Mouse (Mus musculus) heart, embryonic 11.5 days (tissue): ENCODE measurements at regions not wholly inside any gene's neighbourhood (a gene's known extent, or its start where the extent isn't known, plus 50 kb on each side); places are given as distances from the start of the nearest gene placed in this dataset.

Experiments used
- ATAC-seq: fragments of 200-750 bp; cut with Nextera tagmentation; replicated peaks from 2 replicates; pipeline ENCODE4 v1.8.0; 2017; ENCODE audit warnings: moderate library complexity; ENCODE audit not compliant: insufficient number of reproducible peaks, low FRiP score, low TSS enrichment
- H3K27ac ChIP-seq: fragments of 300-500 bp; sonication (generic); 2 replicates; pipeline ENCODE4 v1.5.1; 2014; ENCODE audit warnings: mild to moderate bottlenecking, low read depth, low read length
- H3K27me3 ChIP-seq: fragments of 300-500 bp; sonication (generic); 2 replicates; pipeline ENCODE4 v1.6.1; 2014; ENCODE audit warnings: mild to moderate bottlenecking, low read length, mixed read lengths; ENCODE audit not compliant: control insufficient read depth, insufficient read depth
- H3K36me3 ChIP-seq: fragments of 300-500 bp; sonication (generic); 2 replicates; pipeline ENCODE4 v1.6.1; 2014; ENCODE audit warnings: mild to moderate bottlenecking, low read length, moderate library complexity, mixed read lengths; ENCODE audit not compliant: control insufficient read depth, insufficient read depth
- H3K4me1 ChIP-seq: fragments of 300-500 bp; sonication (generic); 2 replicates; pipeline ENCODE4 v1.6.1; 2014; ENCODE audit warnings: low read length; ENCODE audit not compliant: control insufficient read depth, insufficient read depth
- H3K4me2 ChIP-seq: fragments of 300-500 bp; sonication (generic); 2 replicates; pipeline ENCODE4 v1.6.1; 2014; ENCODE audit warnings: mild to moderate bottlenecking, moderate library complexity
- H3K4me3 ChIP-seq: fragments of 300-500 bp; sonication (generic); 2 replicates; pipeline ENCODE4 v1.5.1; 2014; ENCODE audit warnings: low read depth, low read length
- H3K9ac ChIP-seq: fragments of 300-500 bp; sonication (generic); 2 replicates; pipeline ENCODE4 v1.6.1; 2014; ENCODE audit warnings: mild to moderate bottlenecking, low read depth, low read length, moderate library complexity
- H3K9me3 ChIP-seq: fragments of 300-500 bp; sonication (generic); replicated peaks from 2 replicates; pipeline ENCODE4 v1.6.1; 2016; ENCODE audit warnings: low read length; ENCODE audit not compliant: control insufficient read depth
- WGBS: fragments of 180-500 bp; shearing (Covaris S2); extraction: QIAGEN DNeasy Blood & Tissue Kit; methylation state at CpG from one replicate; pipeline ENCODE4 v1.1.7; 2014; ENCODE audit not compliant: insufficient replicate concordance; 5-methylcytosine and 5-hydroxymethylcytosine counted together

DNA sequence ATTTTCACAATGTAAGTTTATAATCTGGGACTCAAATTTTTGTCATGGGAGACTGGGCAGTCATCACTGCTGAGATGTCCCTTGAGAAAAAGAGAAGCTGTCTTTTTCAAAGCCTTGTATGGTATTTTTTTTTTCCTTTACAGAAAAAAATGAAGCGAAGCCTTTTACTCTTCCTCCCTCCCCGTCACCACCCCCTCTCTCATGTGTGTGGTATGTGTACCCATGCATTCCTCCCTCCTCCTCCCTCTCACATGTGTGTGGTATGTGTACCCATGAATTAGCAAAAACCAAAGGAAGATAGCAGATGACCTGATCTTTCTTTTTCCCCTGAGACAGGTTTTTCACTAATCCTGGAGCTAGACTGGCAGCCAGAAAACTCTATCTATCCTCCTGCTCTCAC is 134.9 kb upstream of the Tbl1xr1 start:
- no peak for ATAC-seq
- Histone ChIP-seq H3K27ac (no peak overlapping the region), H3K36me3 (no peaks in the 10 kb centered on the region), H3K9me3 (no peaks in the 10 kb centered on the region), H3K27me3 (no peaks in the 10 kb centered on the region), H3K4me3 (no peak overlapping the region), H3K9ac (no peak overlapping the region), H3K4me2 (no peak overlapping the region), H3K4me1 (peaks cover 14% of the 10 kb centered on the region)
- 83% methylated on average over 2 of the region's 2 CpGs for WGBS

- Histone ChIP-seq H3K4me1 (peaks cover 4% of the 10 kb centered on the region; the same call in 1 of the 2 replicates), H3K9me3 (no peaks in the 10 kb centered on the region), H3K9ac (no peak overlapping the region), H3K27ac (no peak overlapping the region), H3K27me3 (no peaks in the 10 kb centered on the region), H3K4me2 (no peak overlapping the region), H3K4me3 (no peak overlapping the region), H3K36me3 (no peaks in the 10 kb centered on the region)
- 89% methylated on average over 1 of the region's 1 CpGs for WGBS
- no peak for ATAC-seq
Measured at GRCm38 (mm10) chr3:21942912-21943311, 133.5 kb upstream of the Tbl1xr1 start.

GRCm38 (mm10) chr3:21945775-21946174 is 130.7 kb upstream of the Tbl1xr1 start:
- Histone ChIP-seq H3K4me1 (no peaks in the 10 kb centered on the region), H3K27me3 (no peaks in the 10 kb centered on the region), H3K9ac (no peak overlapping the region), H3K27ac (no peak overlapping the region), H3K4me3 (no peak overlapping the region), H3K36me3 (no peaks in the 10 kb centered on the region), H3K4me2 (no peak overlapping the region), H3K9me3 (no peaks in the 10 kb centered on the region)
- 72% methylated on average over 4 of the region's 4 CpGs for WGBS
- ATAC-seq, result no peak

DNA sequence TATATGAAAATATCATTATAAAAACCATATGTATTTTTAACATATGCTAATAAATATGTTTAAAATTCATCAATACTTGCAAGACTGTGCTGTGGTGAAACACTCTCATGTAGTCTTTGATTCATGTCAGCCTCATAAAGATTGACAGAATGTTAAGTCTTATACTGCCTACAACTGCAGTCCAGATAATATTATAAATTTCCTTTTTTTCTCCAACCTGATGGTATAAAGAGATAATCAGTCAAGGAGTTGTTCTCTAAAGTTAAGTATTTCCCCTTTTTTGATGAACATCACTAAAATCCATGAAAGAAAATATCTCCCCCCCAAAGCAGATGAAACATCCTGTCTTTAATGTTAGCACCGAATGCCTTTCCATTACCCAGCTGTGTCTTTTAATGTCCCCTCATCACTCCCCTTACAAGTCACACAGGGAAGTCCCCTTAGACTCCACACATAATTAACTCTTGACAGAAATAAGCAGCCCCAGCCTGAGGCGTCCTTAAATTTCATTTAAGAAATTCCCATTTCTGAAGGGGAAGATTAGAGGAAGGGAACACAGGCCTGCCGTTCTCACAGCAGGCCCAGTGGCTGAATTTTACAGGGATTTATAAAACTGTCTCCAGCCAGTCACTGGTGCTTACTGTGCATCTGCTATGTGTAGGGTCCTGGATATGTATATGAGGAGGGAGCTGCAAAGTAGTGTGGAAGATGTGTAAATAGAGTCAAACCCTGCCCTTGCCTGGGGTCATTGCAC is 129.0 kb upstream of the Tbl1xr1 start:
- Histone ChIP-seq H3K36me3 (no peaks in the 10 kb centered on the region), H3K27ac (no peak overlapping the region), H3K9ac (no peak overlapping the region), H3K4me3 (no peak overlapping the region), H3K27me3 (no peaks in the 10 kb centered on the region), H3K9me3 (no peaks in the 10 kb centered on the region), H3K4me2 (no peak overlapping the region), H3K4me1 (no peaks in the 10 kb centered on the region; the same call in 1 of the 2 replicates)
- no peak for ATAC-seq
- 51% methylated on average over 3 of the region's 3 CpGs for WGBS

DNA sequence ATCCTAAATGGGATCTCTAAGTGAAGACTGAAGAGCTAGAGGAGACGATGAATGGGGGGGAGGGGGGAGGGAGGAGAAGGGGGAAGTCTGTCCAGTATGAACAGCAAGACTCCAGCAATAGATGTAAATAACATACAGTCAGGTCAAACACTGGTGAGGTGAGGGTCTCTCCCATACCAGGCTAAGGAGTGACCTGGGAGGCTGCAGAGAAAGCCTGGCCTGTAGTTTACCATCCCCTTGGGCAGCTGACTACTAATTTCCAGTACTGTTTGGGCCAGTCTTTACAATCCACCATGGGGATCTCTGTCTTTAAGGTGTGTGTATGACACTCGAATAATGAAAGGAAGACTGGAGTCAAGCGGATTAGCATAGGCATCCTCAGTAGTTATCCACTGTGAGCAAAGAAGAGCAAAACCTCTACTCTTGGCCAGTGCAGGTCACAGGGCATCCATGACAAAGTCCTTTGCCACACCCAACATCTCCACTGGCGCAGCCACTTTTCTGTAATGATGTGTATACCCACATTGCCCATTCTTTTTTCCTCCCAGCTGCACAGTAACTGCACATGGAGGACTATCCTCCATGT is 128.3 kb upstream of the Tbl1xr1 start:
- H3K4me2 ChIP-seq, result no peak overlapping the region
- no peaks in the 10 kb centered on the region for H3K36me3 ChIP-seq
- no peak overlapping the region for H3K27ac ChIP-seq
- peaks cover 7% of the 10 kb centered on the region for H3K4me1 ChIP-seq
- ATAC-seq, result no peak
- H3K9me3 ChIP-seq, result no peaks in the 10 kb centered on the region
- no peak overlapping the region for H3K4me3 ChIP-seq
- WGBS, result 80% methylated on average over 4 of the region's 4 CpGs
- H3K9ac ChIP-seq, result no peak overlapping the region
- H3K27me3 ChIP-seq, result no peaks in the 10 kb centered on the region

DNA sequence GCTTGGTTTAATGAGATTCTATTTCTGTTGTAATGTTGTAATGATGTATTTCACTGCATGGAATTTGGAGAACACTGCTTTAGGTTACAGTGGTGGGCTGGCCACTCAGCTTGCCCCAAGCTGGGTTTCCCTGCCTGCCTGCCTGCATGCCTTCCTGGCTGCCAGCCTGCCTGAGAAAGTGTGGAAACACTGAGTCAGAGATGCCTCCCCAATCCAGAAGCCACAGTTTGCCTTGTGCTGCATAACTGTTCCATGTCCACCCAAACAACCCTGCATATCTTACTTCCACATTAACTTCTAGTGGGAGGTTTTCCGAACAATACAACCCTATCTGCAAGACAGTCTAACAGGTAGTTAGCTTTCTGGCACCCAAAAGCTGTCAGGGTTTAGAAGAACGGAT is 127.0 kb upstream of the Tbl1xr1 start:
- no peaks in the 10 kb centered on the region for H3K27me3 ChIP-seq
- H3K9me3 ChIP-seq, result no peaks in the 10 kb centered on the region
- no peak overlapping the region for H3K4me3 ChIP-seq
- H3K27ac ChIP-seq, result no peak overlapping the region
- H3K4me2 ChIP-seq, result no peak overlapping the region
- peaks cover 8% of the 10 kb centered on the region for H3K4me1 ChIP-seq
- ATAC-seq, result no peak
- no peaks in the 10 kb centered on the region for H3K36me3 ChIP-seq
- H3K9ac ChIP-seq, result no peak overlapping the region
- 64% methylated on average over 2 of the region's 2 CpGs for WGBS

DNA sequence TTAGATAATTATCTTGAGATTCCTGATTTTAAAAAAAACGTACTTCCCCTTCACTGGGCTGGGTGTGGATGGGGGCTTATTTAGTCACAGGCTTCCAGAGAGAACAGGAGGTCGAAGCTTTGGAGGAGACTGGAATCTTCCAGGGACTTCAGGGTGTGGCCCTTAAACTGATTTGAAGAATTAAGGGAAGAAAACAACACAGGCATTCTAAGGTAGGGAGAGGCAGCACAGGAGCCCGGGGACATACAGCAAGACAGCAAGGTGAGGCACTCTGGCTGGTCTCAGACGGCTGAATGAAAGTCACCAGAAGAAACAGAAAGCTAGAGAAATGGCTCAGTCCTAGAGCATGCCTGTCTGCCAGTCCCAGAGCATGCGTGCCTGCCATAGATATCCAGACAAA is 125.9 kb upstream of the Tbl1xr1 start:
- Histone ChIP-seq H3K4me1 (peaks cover 8% of the 10 kb centered on the region), H3K36me3 (no peaks in the 10 kb centered on the region), H3K27ac (no peak overlapping the region), H3K9me3 (no peaks in the 10 kb centered on the region), H3K27me3 (no peaks in the 10 kb centered on the region), H3K9ac (no peak overlapping the region), H3K4me2 (no peak overlapping the region), H3K4me3 (no peak overlapping the region)
- WGBS, result 62% methylated on average over 5 of the region's 5 CpGs
- no peak for ATAC-seq

GRCm38 (mm10) chr3:21951446-21952285 is 124.8 kb upstream of the Tbl1xr1 start:
- H3K27ac ChIP-seq, result no peak overlapping the region
- no peak for ATAC-seq
- WGBS, result 74% methylated on average over 13 of the region's 13 CpGs

More at GRCm38 (mm10) chr3:21951446-21952285, 124.8 kb upstream of the Tbl1xr1 start:
- Histone ChIP-seq H3K9me3 (no peaks in the 10 kb centered on the region), H3K36me3 (no peaks in the 10 kb centered on the region), H3K9ac (no peak overlapping the region), H3K4me2 (no peak overlapping the region), H3K27me3 (no peaks in the 10 kb centered on the region), H3K4me3 (no peak overlapping the region), H3K4me1 (peaks cover 11% of the 10 kb centered on the region)
